Mouse (Mus musculus) G1E (cell line): ENCODE results near the gene Acss2.

Experiments used
- CTCF ChIP-seq: IDR thresholded peaks from 2 replicates; pipeline ENCODE4 v1.5.1; 2012; ENCODE audit warnings: low read depth, low read length, inconsistent platforms, mixed read lengths
- GATA1 ChIP-seq: IDR thresholded peaks from 2 replicates; pipeline ENCODE4 v1.6.1; 2012; ENCODE audit warnings: borderline replicate concordance, low read length, inconsistent platforms, mixed read lengths
- POLR2AphosphoS5 ChIP-seq: IDR thresholded peaks from 2 replicates; pipeline ENCODE4 v1.6.1; 2012; ENCODE audit warnings: low read depth, low read length, inconsistent platforms; ENCODE audit not compliant: insufficient replicate concordance

DNA sequence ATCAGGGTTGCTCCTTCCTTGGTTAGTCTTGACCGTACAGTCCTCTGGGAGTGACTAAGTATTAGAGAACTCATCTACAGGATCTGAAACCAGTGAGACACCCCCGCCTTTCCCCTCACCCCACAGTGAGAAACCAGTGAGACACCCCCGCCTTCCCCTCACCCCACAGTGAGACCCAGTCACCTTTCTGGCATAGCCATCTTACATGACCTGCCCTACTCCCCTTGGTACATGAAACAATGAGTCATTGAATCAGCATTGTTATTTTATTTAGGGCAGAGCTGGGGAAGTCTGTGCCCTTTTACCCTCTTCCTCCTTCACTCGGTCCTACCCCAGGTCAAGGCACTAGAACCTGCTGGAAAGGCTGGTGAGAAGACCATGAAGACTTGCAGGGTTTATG, 45.2 kb downstream of the Acss2 start:
- TF ChIP-seq CTCF = no peak
- TF ChIP-seq GATA1 = no peak
- no peak for TF ChIP-seq POLR2AphosphoS5
